ENCODE assay signal across 21 mouse cellular contexts in genomic region chr11:31731459-31731858, GRCm38 (mm10). TPM values are rescaled to one million over a fixed set of nuclear protein-coding genes. Genes with fewer than 3 reads are reported as not detected.
DNase-seq lines count a peak whose midpoint lies in the region; ATAC-seq and TF ChIP-seq lines count a peak whose summit lies in the region.
"Had no signal": no experiment of that assay in that cellular context is flagged by ENCODE, and none has a peak within 500 bp of the region (broad histone marks: within the 10 kb centered on the region; RNA-seq: fewer than 3 reads in every experiment).

No protein-coding gene starts in this region.

- H3K27ac ChIP-seq in forebrain, embryonic 10.5 days = peak overlapping the region; percentile 35; the same call in 1 of the 2 replicates
- no peak overlapping the region for H3K27ac ChIP-seq in forebrain, postnatal 0 days (ENCODE audit: low read depth, low read length)
- H3K27ac ChIP-seq in hindbrain, embryonic 15.5 days (replicated peaks) = 0 out of 2 replicates have a peak overlapping the region, but pooled peaks have one; percentile 28
- no peak overlapping the region for H3K27ac ChIP-seq in hindbrain, embryonic 13.5 days
- peak overlapping the region; percentile 58 for H3K27ac ChIP-seq in midbrain, embryonic 10.5 days (replicated peaks)
- no peak overlapping the region for H3K27ac ChIP-seq in midbrain, embryonic 14.5 days (replicated peaks; ENCODE audit: low read depth, low read length)
- peak overlapping the region; percentile 48; the same call in 1 of the 2 replicates for H3K27ac ChIP-seq in limb, embryonic 13.5 days
- H3K27ac ChIP-seq: embryonic facial prominence, embryonic 10.5 days; heart, adult 2 months; hindbrain, embryonic 12.5 days had no signal

- DNase-seq in forebrain, embryonic 10.5 days (ENCODE audit: extremely low spot score, low spot score) = no peak
- no peak for DNase-seq in forebrain, postnatal 0 days
- no peak for DNase-seq in midbrain, embryonic 10.5 days (ENCODE audit: low spot score)
- DNase-seq in midbrain, embryonic 14.5 days = no peak
- DNase-seq in lung, postnatal 10 days = no peak
- DNase-seq: adrenal gland, adult 8-10 months; adrenal gland, postnatal 36 days; B cell, adult 2 months; cerebellum, adult 2 months; gastrocnemius, postnatal 10 days; heart, adult 2 months; heart, postnatal 36 days had no signal

- H3K36me3 ChIP-seq in forebrain, embryonic 10.5 days (replicated peaks) = no peaks in the 10 kb centered on the region
- H3K36me3 ChIP-seq in forebrain, postnatal 0 days (ENCODE audit: insufficient read depth) = no peaks in the 10 kb centered on the region
- no peaks in the 10 kb centered on the region for H3K36me3 ChIP-seq in hindbrain, embryonic 15.5 days
- H3K36me3 ChIP-seq in hindbrain, embryonic 13.5 days = no peaks in the 10 kb centered on the region
- no peaks in the 10 kb centered on the region for H3K36me3 ChIP-seq in midbrain, embryonic 10.5 days
- H3K36me3 ChIP-seq in midbrain, embryonic 14.5 days (ENCODE audit: control insufficient read depth, insufficient read depth, low read length) = no peaks in the 10 kb centered on the region
- no peaks in the 10 kb centered on the region for H3K36me3 ChIP-seq in limb, embryonic 13.5 days
- H3K36me3 ChIP-seq: embryonic facial prominence, embryonic 10.5 days; G1E; heart, embryonic 12.5 days; hindbrain, embryonic 12.5 days had no signal

- H3K9me3 ChIP-seq in forebrain, embryonic 10.5 days = no peaks in the 10 kb centered on the region
- no peaks in the 10 kb centered on the region for H3K9me3 ChIP-seq in forebrain, postnatal 0 days (ENCODE audit: low read length)
- H3K9me3 ChIP-seq in hindbrain, embryonic 15.5 days = no peaks in the 10 kb centered on the region
- no peaks in the 10 kb centered on the region for H3K9me3 ChIP-seq in hindbrain, embryonic 13.5 days
- no peaks in the 10 kb centered on the region for H3K9me3 ChIP-seq in midbrain, embryonic 10.5 days (replicated peaks)
- H3K9me3 ChIP-seq in midbrain, embryonic 14.5 days (ENCODE audit: control insufficient read depth, low read length) = no peaks in the 10 kb centered on the region
- no peaks in the 10 kb centered on the region for H3K9me3 ChIP-seq in limb, embryonic 13.5 days
- H3K9me3 ChIP-seq: embryonic facial prominence, embryonic 10.5 days; G1E; heart, embryonic 12.5 days; hindbrain, embryonic 12.5 days had no signal

- WGBS in forebrain, embryonic 10.5 days = 60% methylated on average over 4 of the region's 4 CpGs
- WGBS in forebrain, postnatal 0 days = 50% methylated on average over 4 of the region's 4 CpGs
- WGBS in hindbrain, embryonic 15.5 days = 68% methylated on average over 4 of the region's 4 CpGs
- WGBS in hindbrain, embryonic 13.5 days = 66% methylated on average over 4 of the region's 4 CpGs
- 68% methylated on average over 4 of the region's 4 CpGs for WGBS in midbrain, embryonic 10.5 days
- 48% methylated on average over 4 of the region's 4 CpGs for WGBS in midbrain, embryonic 14.5 days
- WGBS in limb, embryonic 13.5 days = 62% methylated on average over 4 of the region's 4 CpGs

- no peak overlapping the region for H3K4me2 ChIP-seq in forebrain, postnatal 0 days (ENCODE audit: low read depth)
- no peak overlapping the region for H3K4me2 ChIP-seq in hindbrain, embryonic 15.5 days
- H3K4me2 ChIP-seq in hindbrain, embryonic 13.5 days = no peak overlapping the region
- H3K4me2 ChIP-seq in midbrain, embryonic 14.5 days (ENCODE audit: low read length) = no peak overlapping the region
- no peak overlapping the region for H3K4me2 ChIP-seq in limb, embryonic 13.5 days (replicated peaks)
- H3K4me2 ChIP-seq: heart, embryonic 12.5 days; hindbrain, embryonic 12.5 days had no signal

- no peaks in the 10 kb centered on the region for H3K27me3 ChIP-seq in forebrain, embryonic 10.5 days (ENCODE audit: poor library complexity, severe bottlenecking)
- H3K27me3 ChIP-seq in forebrain, postnatal 0 days (ENCODE audit: insufficient read depth, low read length) = no peaks in the 10 kb centered on the region
- H3K27me3 ChIP-seq in hindbrain, embryonic 15.5 days = no peaks in the 10 kb centered on the region
- no peaks in the 10 kb centered on the region for H3K27me3 ChIP-seq in hindbrain, embryonic 13.5 days
- H3K27me3 ChIP-seq in midbrain, embryonic 10.5 days (ENCODE audit: low read depth, poor library complexity, severe bottlenecking) = no peaks in the 10 kb centered on the region
- H3K27me3 ChIP-seq in midbrain, embryonic 14.5 days (ENCODE audit: control insufficient read depth, insufficient read depth, low read length) = no peaks in the 10 kb centered on the region
- no peaks in the 10 kb centered on the region for H3K27me3 ChIP-seq in limb, embryonic 13.5 days
- H3K27me3 ChIP-seq: heart, embryonic 12.5 days; hindbrain, embryonic 12.5 days had no signal

- TF ChIP-seq CTCF in forebrain, postnatal 0 days (IDR thresholded peaks at IDR 0.05; ENCODE audit: low read depth) = no peak

- peaks cover 44% of the 10 kb centered on the region for H3K4me1 ChIP-seq in forebrain, embryonic 10.5 days
- 0 out of 2 replicates have a peak, but pooled peaks cover under 1% of the 10 kb centered on the region for H3K4me1 ChIP-seq in forebrain, postnatal 0 days (ENCODE audit: insufficient read depth)
- H3K4me1 ChIP-seq in hindbrain, embryonic 15.5 days (replicated peaks) = peaks cover 34% of the 10 kb centered on the region
- peaks cover 43% of the 10 kb centered on the region for H3K4me1 ChIP-seq in hindbrain, embryonic 13.5 days (replicated peaks)
- peaks cover 57% of the 10 kb centered on the region for H3K4me1 ChIP-seq in midbrain, embryonic 10.5 days
- H3K4me1 ChIP-seq in midbrain, embryonic 14.5 days (ENCODE audit: control insufficient read depth, insufficient read depth, low read length) = peaks cover 23% of the 10 kb centered on the region
- H3K4me1 ChIP-seq in limb, embryonic 13.5 days = peaks cover 28% of the 10 kb centered on the region

- no peak overlapping the region for H3K4me3 ChIP-seq in forebrain, embryonic 10.5 days
- no peak overlapping the region for H3K4me3 ChIP-seq in forebrain, postnatal 0 days (ENCODE audit: low read depth, low read length)
- no peak overlapping the region for H3K4me3 ChIP-seq in hindbrain, embryonic 15.5 days
- no peak overlapping the region for H3K4me3 ChIP-seq in hindbrain, embryonic 13.5 days
- H3K4me3 ChIP-seq in midbrain, embryonic 10.5 days = no peak overlapping the region
- H3K4me3 ChIP-seq in midbrain, embryonic 14.5 days (replicated peaks; ENCODE audit: low read depth, low read length) = no peak overlapping the region
- H3K4me3 ChIP-seq in limb, embryonic 13.5 days = no peak overlapping the region
- H3K4me3 ChIP-seq: embryonic facial prominence, embryonic 10.5 days; heart, adult 2 months; heart, embryonic 12.5 days; hindbrain, embryonic 12.5 days had no signal

- no peak overlapping the region for H3K9ac ChIP-seq in forebrain, postnatal 0 days
- H3K9ac ChIP-seq in hindbrain, embryonic 15.5 days = no peak overlapping the region
- H3K9ac ChIP-seq in hindbrain, embryonic 13.5 days = no peak overlapping the region
- no peak overlapping the region for H3K9ac ChIP-seq in midbrain, embryonic 14.5 days (replicated peaks; ENCODE audit: low read length)
- no peak overlapping the region for H3K9ac ChIP-seq in limb, embryonic 13.5 days
- H3K9ac ChIP-seq: heart, embryonic 12.5 days; hindbrain, embryonic 12.5 days had no signal

- ATAC-seq in forebrain, postnatal 0 days = no peak
- no peak for ATAC-seq in hindbrain, embryonic 15.5 days (ENCODE audit: low FRiP score, low read depth)
- ATAC-seq in hindbrain, embryonic 13.5 days (ENCODE audit: low FRiP score) = no peak
- ATAC-seq in midbrain, embryonic 14.5 days (ENCODE audit: low FRiP score, low TSS enrichment) = no peak
- ATAC-seq in limb, embryonic 13.5 days (ENCODE audit: low FRiP score, low read depth) = no peak
- ATAC-seq: CD4-positive, CD25-positive, alpha-beta regulatory T cell, adult 4 months; forebrain, embryonic 14.5 days had no signal

RNA-seq across cellular contexts. Expression of gene Bod1, which starts 59.8 kb away (rescaled TPM):
- polyA plus RNA-seq in forebrain, embryonic 10.5 days (2016; fragmentation: Nextera tagmentation; extraction: Ambion mirVana) = 120 and 124 TPM in 2 replicates
- total RNA-seq in forebrain, postnatal 0 days (2014; rRNA removed) = 123 and 131 TPM in 2 replicates
- 147 and 160 TPM in 2 replicates for polyA plus RNA-seq in forebrain, postnatal 0 days (2015; fragmentation: Nextera tagmentation; extraction: Ambion mirVana)
- polyA plus RNA-seq in hindbrain, embryonic 15.5 days (2015; fragmentation: Nextera tagmentation; extraction: Ambion mirVana) = 128 and 133 TPM in 2 replicates
- polyA plus RNA-seq in hindbrain, embryonic 13.5 days (2015; fragmentation: Nextera tagmentation; extraction: Ambion mirVana) = 152 and 153 TPM in 2 replicates
- 123 and 133 TPM in 2 replicates for polyA plus RNA-seq in midbrain, embryonic 10.5 days (2016; fragmentation: Nextera tagmentation; extraction: Ambion mirVana)
- 164 and 168 TPM in 2 replicates for polyA plus RNA-seq in midbrain, embryonic 14.5 days (2014; fragmentation: Nextera tagmentation; extraction: Ambion mirVana)
- polyA plus RNA-seq in limb, embryonic 13.5 days (2015; fragmentation: Nextera tagmentation; extraction: Ambion mirVana) = 108 and 109 TPM in 2 replicates

Comparison
In these comparisons a context has a peak if more than half of its experiments do, and no peak if none do; other contexts are left out.
1. H3K27ac ChIP-seq: peak in forebrain, embryonic 10.5 days (single experiment), hindbrain, embryonic 15.5 days (single experiment), midbrain, embryonic 10.5 days (single experiment) and limb, embryonic 13.5 days (single experiment); none in forebrain, postnatal 0 days (single experiment), hindbrain, embryonic 13.5 days (single experiment) and midbrain, embryonic 14.5 days (single experiment).